Mouse (Mus musculus): ENCODE measurements at regions not wholly inside any gene's neighbourhood (a gene's known extent, or its start where the extent isn't known, plus 50 kb on each side); places are given as distances from the start of the nearest gene placed in this dataset.

- H3K27ac ChIP-seq (replicated peaks; ENCODE audit: low read depth, low read length), result no peak overlapping the region
- WGBS, result 90% methylated on average over 1 of the region's 1 CpGs
Observed at GRCm38 (mm10) chr6:108910330-108910729, 81.9 kb downstream of the Edem1 start.

GRCm38 (mm10) chr6:108912539-108912938, 84.1 kb downstream of the Edem1 start:
- Histone ChIP-seq H3K4me3 (ENCODE audit: low read depth, low read length) (no peak overlapping the region), H3K9me3 (ENCODE audit: control insufficient read depth, low read length) (no peaks in the 10 kb centered on the region), H3K9ac (ENCODE audit: low read depth, low read length) (no peak overlapping the region), H3K4me1 (ENCODE audit: control insufficient read depth, insufficient read depth, low read length) (no peaks in the 10 kb centered on the region), H3K27me3 (replicated peaks; ENCODE audit: control insufficient read depth, insufficient read depth, low read length) (no peaks in the 10 kb centered on the region), H3K36me3 (ENCODE audit: control insufficient read depth, insufficient read depth, low read length) (no peaks in the 10 kb centered on the region), H3K4me2 (ENCODE audit: low read depth, low read length) (no peak overlapping the region), H3K27ac (replicated peaks; ENCODE audit: low read depth, low read length) (no peak overlapping the region)
- 46% methylated on average over 7 of the region's 7 CpGs for WGBS
- ATAC-seq (ENCODE audit: low read depth) (no peak), DNase-seq (ENCODE audit: low spot score) (no peak)

More at GRCm38 (mm10) chr6:108910330-108910729, 81.9 kb downstream of the Edem1 start:
- Histone ChIP-seq H3K36me3 (ENCODE audit: control insufficient read depth, insufficient read depth, low read length) (no peaks in the 10 kb centered on the region), H3K27me3 (replicated peaks; ENCODE audit: control insufficient read depth, insufficient read depth, low read length) (no peaks in the 10 kb centered on the region), H3K4me2 (ENCODE audit: low read depth, low read length) (no peak overlapping the region), H3K4me3 (ENCODE audit: low read depth, low read length) (no peak overlapping the region), H3K4me1 (ENCODE audit: control insufficient read depth, insufficient read depth, low read length) (no peaks in the 10 kb centered on the region), H3K9me3 (ENCODE audit: control insufficient read depth, low read length) (no peaks in the 10 kb centered on the region), H3K9ac (ENCODE audit: low read depth, low read length) (no peak overlapping the region)
- no peak for ATAC-seq (ENCODE audit: low read depth)
- no peak for DNase-seq (ENCODE audit: low spot score)

- peak; percentile 8 for DNase-seq (ENCODE audit: low spot score)
- 56% methylated on average over 2 of the region's 2 CpGs for WGBS
Observed at GRCm38 (mm10) chr6:108919372-108919913, 91.0 kb downstream of the Edem1 start.

GRCm38 (mm10) chr6:108921181-108921580, 92.7 kb downstream of the Edem1 start:
- Histone ChIP-seq H3K4me3 (ENCODE audit: low read depth, low read length) (no peak overlapping the region), H3K36me3 (ENCODE audit: control insufficient read depth, insufficient read depth, low read length) (no peaks in the 10 kb centered on the region), H3K4me2 (ENCODE audit: low read depth, low read length) (no peak overlapping the region), H3K9ac (ENCODE audit: low read depth, low read length) (no peak overlapping the region), H3K9me3 (ENCODE audit: control insufficient read depth, low read length) (no peaks in the 10 kb centered on the region), H3K27me3 (replicated peaks; ENCODE audit: control insufficient read depth, insufficient read depth, low read length) (no peaks in the 10 kb centered on the region), H3K4me1 (ENCODE audit: control insufficient read depth, insufficient read depth, low read length) (no peaks in the 10 kb centered on the region), H3K27ac (replicated peaks; ENCODE audit: low read depth, low read length) (no peak overlapping the region)
- DNase-seq (ENCODE audit: low spot score) (peak; percentile 54), ATAC-seq (ENCODE audit: low read depth) (no peak)
- WGBS, result 73% methylated on average over 3 of the region's 3 CpGs

More at GRCm38 (mm10) chr6:108919372-108919913, 91.0 kb downstream of the Edem1 start:
- H3K9ac ChIP-seq (ENCODE audit: low read depth, low read length), result no peak overlapping the region
- H3K27me3 ChIP-seq (replicated peaks; ENCODE audit: control insufficient read depth, insufficient read depth, low read length), result no peaks in the 10 kb centered on the region
- no peak overlapping the region for H3K27ac ChIP-seq (replicated peaks; ENCODE audit: low read depth, low read length)
- ATAC-seq (ENCODE audit: low read depth), result peak; percentile 18; the same call in 1 of the 2 replicates
- H3K4me3 ChIP-seq (ENCODE audit: low read depth, low read length), result no peak overlapping the region
- no peaks in the 10 kb centered on the region for H3K36me3 ChIP-seq (ENCODE audit: control insufficient read depth, insufficient read depth, low read length)
- H3K4me2 ChIP-seq (ENCODE audit: low read depth, low read length), result no peak overlapping the region
- no peaks in the 10 kb centered on the region for H3K4me1 ChIP-seq (ENCODE audit: control insufficient read depth, insufficient read depth, low read length)
- H3K9me3 ChIP-seq (ENCODE audit: control insufficient read depth, low read length), result no peaks in the 10 kb centered on the region

- 83% methylated on average over 6 of the region's 6 CpGs for WGBS
- H3K27ac ChIP-seq (replicated peaks; ENCODE audit: low read depth, low read length), result no peak overlapping the region
- H3K9me3 ChIP-seq (ENCODE audit: control insufficient read depth, low read length), result no peaks in the 10 kb centered on the region
- H3K27me3 ChIP-seq (replicated peaks; ENCODE audit: control insufficient read depth, insufficient read depth, low read length), result no peaks in the 10 kb centered on the region
- no peaks in the 10 kb centered on the region for H3K4me1 ChIP-seq (ENCODE audit: control insufficient read depth, insufficient read depth, low read length)
- no peak overlapping the region for H3K9ac ChIP-seq (ENCODE audit: low read depth, low read length)
- no peak overlapping the region for H3K4me2 ChIP-seq (ENCODE audit: low read depth, low read length)
- no peak overlapping the region for H3K4me3 ChIP-seq (ENCODE audit: low read depth, low read length)
- DNase-seq (ENCODE audit: low spot score) (no peak), ATAC-seq (ENCODE audit: low read depth) (no peak)
- no peaks in the 10 kb centered on the region for H3K36me3 ChIP-seq (ENCODE audit: control insufficient read depth, insufficient read depth, low read length)
Observed at GRCm38 (mm10) chr6:108922564-108922963, 94.1 kb downstream of the Edem1 start.

- H3K9me3 ChIP-seq (ENCODE audit: control insufficient read depth, low read length), result no peaks in the 10 kb centered on the region
- no peak overlapping the region for H3K4me2 ChIP-seq (ENCODE audit: low read depth, low read length)
- H3K9ac ChIP-seq (ENCODE audit: low read depth, low read length), result no peak overlapping the region
- H3K27me3 ChIP-seq (replicated peaks; ENCODE audit: control insufficient read depth, insufficient read depth, low read length), result no peaks in the 10 kb centered on the region
- no peaks in the 10 kb centered on the region for H3K36me3 ChIP-seq (ENCODE audit: control insufficient read depth, insufficient read depth, low read length)
- no peak for ATAC-seq (ENCODE audit: low read depth)
- no peak overlapping the region for H3K4me3 ChIP-seq (ENCODE audit: low read depth, low read length)
- H3K4me1 ChIP-seq (ENCODE audit: control insufficient read depth, insufficient read depth, low read length), result no peaks in the 10 kb centered on the region
- H3K27ac ChIP-seq (replicated peaks; ENCODE audit: low read depth, low read length), result no peak overlapping the region
- no peak for DNase-seq (ENCODE audit: low spot score)
Observed at GRCm38 (mm10) chr6:108928981-108929380, 100.5 kb downstream of the Edem1 start.

- DNase-seq (ENCODE audit: low spot score) (no peak), ATAC-seq (ENCODE audit: low read depth) (no peak)
- no peak overlapping the region for H3K27ac ChIP-seq (replicated peaks; ENCODE audit: low read depth, low read length)
- no peaks in the 10 kb centered on the region for H3K9me3 ChIP-seq (ENCODE audit: control insufficient read depth, low read length)
- H3K4me1 ChIP-seq (ENCODE audit: control insufficient read depth, insufficient read depth, low read length), result no peaks in the 10 kb centered on the region
- H3K4me2 ChIP-seq (ENCODE audit: low read depth, low read length), result no peak overlapping the region
- H3K4me3 ChIP-seq (ENCODE audit: low read depth, low read length), result no peak overlapping the region
- no peaks in the 10 kb centered on the region for H3K27me3 ChIP-seq (replicated peaks; ENCODE audit: control insufficient read depth, insufficient read depth, low read length)
- no peak overlapping the region for H3K9ac ChIP-seq (ENCODE audit: low read depth, low read length)
- no peaks in the 10 kb centered on the region for H3K36me3 ChIP-seq (ENCODE audit: control insufficient read depth, insufficient read depth, low read length)
- 78% methylated on average over 5 of the region's 5 CpGs for WGBS
Observed at GRCm38 (mm10) chr6:108938646-108939045, 110.2 kb downstream of the Edem1 start.

- ATAC-seq (ENCODE audit: low read depth), result no peak
Observed at GRCm38 (mm10) chr6:108942288-108942687, 113.8 kb downstream of the Edem1 start.

GRCm38 (mm10) chr6:108952389-108952788, 123.9 kb downstream of the Edem1 start:
- no peak for ATAC-seq (ENCODE audit: low read depth)
- WGBS, result 87% methylated on average over 6 of the region's 6 CpGs
- Histone ChIP-seq H3K4me3 (ENCODE audit: low read depth, low read length) (no peak overlapping the region), H3K27ac (replicated peaks; ENCODE audit: low read depth, low read length) (no peak overlapping the region), H3K4me1 (ENCODE audit: control insufficient read depth, insufficient read depth, low read length) (no peaks in the 10 kb centered on the region), H3K9me3 (ENCODE audit: control insufficient read depth, low read length) (no peaks in the 10 kb centered on the region), H3K4me2 (ENCODE audit: low read depth, low read length) (no peak overlapping the region), H3K27me3 (replicated peaks; ENCODE audit: control insufficient read depth, insufficient read depth, low read length) (no peaks in the 10 kb centered on the region), H3K36me3 (ENCODE audit: control insufficient read depth, insufficient read depth, low read length) (no peaks in the 10 kb centered on the region), H3K9ac (ENCODE audit: low read depth, low read length) (no peak overlapping the region)
- no peak for DNase-seq (ENCODE audit: low spot score)

More at GRCm38 (mm10) chr6:108942288-108942687, 113.8 kb downstream of the Edem1 start:
- DNase-seq (ENCODE audit: low spot score), result no peak
- Histone ChIP-seq H3K27me3 (replicated peaks; ENCODE audit: control insufficient read depth, insufficient read depth, low read length) (no peaks in the 10 kb centered on the region), H3K4me3 (ENCODE audit: low read depth, low read length) (no peak overlapping the region), H3K36me3 (ENCODE audit: control insufficient read depth, insufficient read depth, low read length) (no peaks in the 10 kb centered on the region), H3K4me2 (ENCODE audit: low read depth, low read length) (no peak overlapping the region), H3K27ac (replicated peaks; ENCODE audit: low read depth, low read length) (no peak overlapping the region), H3K4me1 (ENCODE audit: control insufficient read depth, insufficient read depth, low read length) (no peaks in the 10 kb centered on the region), H3K9me3 (ENCODE audit: control insufficient read depth, low read length) (no peaks in the 10 kb centered on the region), H3K9ac (ENCODE audit: low read depth, low read length) (no peak overlapping the region)

All from embryonic facial prominence, embryonic 14.5 days (tissue).